Mouse (Mus musculus): Measurements from ENCODE around the gene Scand1. TPM values are rescaled to one million over a fixed set of nuclear protein-coding genes. Genes with fewer than 3 reads are reported as not detected.
A peak's percentile ranks its signal among the peaks of the same experiment; 100 is the strongest.

Gene Scand1
- polyA plus RNA-seq (2014; fragmentation: Nextera tagmentation; extraction: Ambion mirVana), result 81.9 and 87.2 TPM in 2 replicates

- Histone ChIP-seq H3K4me1 (replicated peaks; ENCODE audit: control insufficient read depth, insufficient read depth, low read length) (no peaks in the 10 kb centered on the region), H3K9me3 (ENCODE audit: control insufficient read depth, low read length) (no peaks in the 10 kb centered on the region), H3K27ac (ENCODE audit: low read depth, low read length) (peak within 1 kb of the TSS; percentile 99), H3K27me3 (ENCODE audit: control insufficient read depth, insufficient read depth, low read length) (no peaks in the 10 kb centered on the region), H3K36me3 (ENCODE audit: control insufficient read depth, insufficient read depth, low read length) (no peaks in the 10 kb centered on the region), H3K4me2 (replicated peaks; ENCODE audit: low read depth, low read length) (peak within 1 kb of the TSS; percentile 87), H3K4me3 (ENCODE audit: low read depth, low read length) (peak within 1 kb of the TSS; percentile 91), H3K9ac (ENCODE audit: low read depth, low read length) (peak within 1 kb of the TSS; percentile 98)
- ATAC-seq (ENCODE audit: low FRiP score) (peak; percentile 95), DNase-seq (ENCODE audit: low spot score) (peak; percentile 83)
- under 1% methylated on average over 48 of the region's 49 CpGs for WGBS
Observed at GRCm38 (mm10) chr2:156312297-156312897, at the start of gene Scand1, which contains the start of gene Cnbd2. Gene Scand1 (minus strand): TSS chr2:156312704. Gene Cnbd2 (plus strand): TSS chr2:156312299.

GRCm38 (mm10) chr2:156356031-156356430 is 43.5 kb upstream of the Scand1 start:
- H3K4me1 ChIP-seq (replicated peaks; ENCODE audit: control insufficient read depth, insufficient read depth, low read length), result no peaks in the 10 kb centered on the region
- no peak overlapping the region for H3K27ac ChIP-seq (ENCODE audit: low read depth, low read length)
- 54% methylated on average over 7 of the region's 7 CpGs for whole genome bisulfite sequencing
- H3K27me3 ChIP-seq (ENCODE audit: control insufficient read depth, insufficient read depth, low read length), result no peaks in the 10 kb centered on the region
- no peak overlapping the region for H3K4me2 ChIP-seq (replicated peaks; ENCODE audit: low read depth, low read length)
- no peaks in the 10 kb centered on the region for H3K9me3 ChIP-seq (ENCODE audit: control insufficient read depth, low read length)
- no peak for ATAC-seq (ENCODE audit: low FRiP score)
- DNase-seq (ENCODE audit: low spot score), result no peak
- H3K4me3 ChIP-seq (ENCODE audit: low read depth, low read length), result no peak overlapping the region
- no peak overlapping the region for H3K9ac ChIP-seq (ENCODE audit: low read depth, low read length)
- H3K36me3 ChIP-seq (ENCODE audit: control insufficient read depth, insufficient read depth, low read length), result no peaks in the 10 kb centered on the region

- no peak for ATAC-seq (ENCODE audit: low FRiP score)
- Histone ChIP-seq H3K4me2 (replicated peaks; ENCODE audit: low read depth, low read length) (no peak overlapping the region), H3K9me3 (ENCODE audit: control insufficient read depth, low read length) (no peaks in the 10 kb centered on the region), H3K4me1 (replicated peaks; ENCODE audit: control insufficient read depth, insufficient read depth, low read length) (no peaks in the 10 kb centered on the region), H3K27me3 (ENCODE audit: control insufficient read depth, insufficient read depth, low read length) (no peaks in the 10 kb centered on the region), H3K4me3 (ENCODE audit: low read depth, low read length) (no peak overlapping the region), H3K36me3 (ENCODE audit: control insufficient read depth, insufficient read depth, low read length) (no peaks in the 10 kb centered on the region), H3K27ac (ENCODE audit: low read depth, low read length) (no peak overlapping the region), H3K9ac (ENCODE audit: low read depth, low read length) (no peak overlapping the region)
- 52% methylated on average over 7 of the region's 7 CpGs for WGBS
- peak; percentile 2 for DNase-seq (ENCODE audit: low spot score)
Observed at GRCm38 (mm10) chr2:156353265-156353692, 40.8 kb upstream of the Scand1 start.

- WGBS, result 82% methylated on average over 8 of the region's 8 CpGs
- Histone ChIP-seq H3K9ac (ENCODE audit: low read depth, low read length) (no peak overlapping the region), H3K4me2 (replicated peaks; ENCODE audit: low read depth, low read length) (no peak overlapping the region), H3K4me1 (replicated peaks; ENCODE audit: control insufficient read depth, insufficient read depth, low read length) (no peaks in the 10 kb centered on the region), H3K4me3 (ENCODE audit: low read depth, low read length) (no peak overlapping the region), H3K27me3 (ENCODE audit: control insufficient read depth, insufficient read depth, low read length) (no peaks in the 10 kb centered on the region), H3K27ac (ENCODE audit: low read depth, low read length) (no peak overlapping the region), H3K36me3 (ENCODE audit: control insufficient read depth, insufficient read depth, low read length) (no peaks in the 10 kb centered on the region), H3K9me3 (ENCODE audit: control insufficient read depth, low read length) (no peaks in the 10 kb centered on the region)
- ATAC-seq (ENCODE audit: low FRiP score) (no peak), DNase-seq (ENCODE audit: low spot score) (no peak)
Observed at GRCm38 (mm10) chr2:156352413-156353165, 40.1 kb upstream of the Scand1 start.

- Histone ChIP-seq H3K4me2 (replicated peaks; ENCODE audit: low read depth, low read length) (no peak overlapping the region), H3K27ac (ENCODE audit: low read depth, low read length) (no peak overlapping the region), H3K9me3 (ENCODE audit: control insufficient read depth, low read length) (no peaks in the 10 kb centered on the region), H3K9ac (ENCODE audit: low read depth, low read length) (no peak overlapping the region), H3K27me3 (ENCODE audit: control insufficient read depth, insufficient read depth, low read length) (no peaks in the 10 kb centered on the region), H3K36me3 (ENCODE audit: control insufficient read depth, insufficient read depth, low read length) (no peaks in the 10 kb centered on the region), H3K4me3 (ENCODE audit: low read depth, low read length) (no peak overlapping the region), H3K4me1 (replicated peaks; ENCODE audit: control insufficient read depth, insufficient read depth, low read length) (no peaks in the 10 kb centered on the region)
- WGBS, result 84% methylated on average over 7 of the region's 7 CpGs
- no peak for DNase-seq (ENCODE audit: low spot score)
- no peak for ATAC-seq (ENCODE audit: low FRiP score)
Observed at GRCm38 (mm10) chr2:156351243-156351642, 38.7 kb upstream of the Scand1 start.

- WGBS, result 88% methylated on average over 4 of the region's 4 CpGs
- Histone ChIP-seq H3K36me3 (ENCODE audit: control insufficient read depth, insufficient read depth, low read length) (no peaks in the 10 kb centered on the region), H3K27me3 (ENCODE audit: control insufficient read depth, insufficient read depth, low read length) (no peaks in the 10 kb centered on the region), H3K9me3 (ENCODE audit: control insufficient read depth, low read length) (no peaks in the 10 kb centered on the region), H3K4me2 (replicated peaks; ENCODE audit: low read depth, low read length) (no peak overlapping the region), H3K4me1 (replicated peaks; ENCODE audit: control insufficient read depth, insufficient read depth, low read length) (no peaks in the 10 kb centered on the region), H3K27ac (ENCODE audit: low read depth, low read length) (no peak overlapping the region), H3K9ac (ENCODE audit: low read depth, low read length) (no peak overlapping the region), H3K4me3 (ENCODE audit: low read depth, low read length) (no peak overlapping the region)
- ATAC-seq (ENCODE audit: low FRiP score) (no peak), DNase-seq (ENCODE audit: low spot score) (no peak)
Observed at GRCm38 (mm10) chr2:156349286-156349848, 36.9 kb upstream of the Scand1 start.

GRCm38 (mm10) chr2:156348812-156349211 is 36.3 kb upstream of the Scand1 start:
- WGBS, result 80% methylated on average over 4 of the region's 4 CpGs
- no peaks in the 10 kb centered on the region for H3K9me3 ChIP-seq (ENCODE audit: control insufficient read depth, low read length)
- ATAC-seq (ENCODE audit: low FRiP score), result no peak

GRCm38 (mm10) chr2:156344775-156345532 is 32.5 kb upstream of the Scand1 start:
- ATAC-seq (ENCODE audit: low FRiP score), result no peak
- DNase-seq (ENCODE audit: low spot score), result peak; percentile 37

More at GRCm38 (mm10) chr2:156348812-156349211, 36.3 kb upstream of the Scand1 start:
- Histone ChIP-seq H3K4me3 (ENCODE audit: low read depth, low read length) (no peak overlapping the region), H3K27ac (ENCODE audit: low read depth, low read length) (no peak overlapping the region), H3K36me3 (ENCODE audit: control insufficient read depth, insufficient read depth, low read length) (no peaks in the 10 kb centered on the region), H3K4me1 (replicated peaks; ENCODE audit: control insufficient read depth, insufficient read depth, low read length) (no peaks in the 10 kb centered on the region), H3K27me3 (ENCODE audit: control insufficient read depth, insufficient read depth, low read length) (no peaks in the 10 kb centered on the region), H3K4me2 (replicated peaks; ENCODE audit: low read depth, low read length) (no peak overlapping the region), H3K9ac (ENCODE audit: low read depth, low read length) (no peak overlapping the region)
- DNase-seq (ENCODE audit: low spot score), result no peak

More at GRCm38 (mm10) chr2:156344775-156345532, 32.5 kb upstream of the Scand1 start:
- WGBS, result 61% methylated on average over 12 of the region's 12 CpGs
- Histone ChIP-seq H3K4me2 (replicated peaks; ENCODE audit: low read depth, low read length) (no peak overlapping the region), H3K27ac (ENCODE audit: low read depth, low read length) (no peak overlapping the region), H3K9me3 (ENCODE audit: control insufficient read depth, low read length) (no peaks in the 10 kb centered on the region), H3K27me3 (ENCODE audit: control insufficient read depth, insufficient read depth, low read length) (no peaks in the 10 kb centered on the region), H3K4me3 (ENCODE audit: low read depth, low read length) (no peak overlapping the region), H3K9ac (ENCODE audit: low read depth, low read length) (no peak overlapping the region), H3K4me1 (replicated peaks; ENCODE audit: control insufficient read depth, insufficient read depth, low read length) (no peaks in the 10 kb centered on the region), H3K36me3 (ENCODE audit: control insufficient read depth, insufficient read depth, low read length) (no peaks in the 10 kb centered on the region)
